Mouse (Mus musculus): ENCODE data around the gene Col6a6.

Gene Col6a6

GRCm38 (mm10) chr9:105739446-105739845 lies 88.5 kb downstream of the Col6a6 start:
- DNase-seq (ENCODE audit: low spot score), result no peak

- no peak for DNase-seq (ENCODE audit: low spot score)
Measured at GRCm38 (mm10) chr9:105737448-105737847, 90.5 kb downstream of the Col6a6 start.

GRCm38 (mm10) chr9:105735195-105735594 lies 92.8 kb downstream of the Col6a6 start:
- no peak for DNase-seq (ENCODE audit: low spot score)

GRCm38 (mm10) chr9:105734651-105735050 lies 93.3 kb downstream of the Col6a6 start:
- DNase-seq (ENCODE audit: low spot score), result no peak

GRCm38 (mm10) chr9:105731976-105732375 lies 96.0 kb downstream of the Col6a6 start:
- no peak for DNase-seq (ENCODE audit: low spot score)

GRCm38 (mm10) chr9:105720430-105720829 lies 107.5 kb downstream of the Col6a6 start:
- DNase-seq (ENCODE audit: low spot score), result no peak

GRCm38 (mm10) chr9:105719851-105720395 lies 108.0 kb downstream of the Col6a6 start:
- no peak for DNase-seq (ENCODE audit: low spot score)

GRCm38 (mm10) chr9:105719367-105719766 lies 108.6 kb downstream of the Col6a6 start:
- no peak for DNase-seq (ENCODE audit: low spot score)

GRCm38 (mm10) chr9:105712049-105712448 lies 115.9 kb downstream of the Col6a6 start:
- no peak for DNase-seq (ENCODE audit: low spot score)

- DNase-seq (ENCODE audit: low spot score), result no peak
Measured at GRCm38 (mm10) chr9:105705011-105705410, 122.9 kb downstream of the Col6a6 start.

GRCm38 (mm10) chr9:105704226-105704932 lies 123.6 kb downstream of the Col6a6 start:
- no peak for DNase-seq (ENCODE audit: low spot score)

GRCm38 (mm10) chr9:105701966-105702365 lies 126.0 kb downstream of the Col6a6 start:
- DNase-seq (ENCODE audit: low spot score), result no peak

GRCm38 (mm10) chr9:105700702-105701101 lies 127.3 kb downstream of the Col6a6 start:
- no peak for DNase-seq (ENCODE audit: low spot score)

- DNase-seq (ENCODE audit: low spot score), result no peak
Measured at GRCm38 (mm10) chr9:105697764-105698396, 130.1 kb downstream of the Col6a6 start.

GRCm38 (mm10) chr9:105696818-105697564 lies 131.0 kb downstream of the Col6a6 start:
- no peak for DNase-seq (ENCODE audit: low spot score)

GRCm38 (mm10) chr9:105693854-105694253 lies 134.1 kb downstream of the Col6a6 start:
- DNase-seq (ENCODE audit: low spot score), result no peak

- no peak for DNase-seq (ENCODE audit: low spot score)
Measured at GRCm38 (mm10) chr9:105693056-105693455, 134.9 kb downstream of the Col6a6 start.

GRCm38 (mm10) chr9:105692472-105692871 lies 135.5 kb downstream of the Col6a6 start:
- DNase-seq (ENCODE audit: low spot score), result no peak

- no peak for DNase-seq (ENCODE audit: low spot score)
Measured at GRCm38 (mm10) chr9:105689485-105689884, 138.5 kb downstream of the Col6a6 start.

GRCm38 (mm10) chr9:105684549-105685165 lies 143.3 kb downstream of the Col6a6 start:
- DNase-seq (ENCODE audit: low spot score), result no peak

GRCm38 (mm10) chr9:105681386-105681785 lies 146.6 kb downstream of the Col6a6 start:
- DNase-seq (ENCODE audit: low spot score), result no peak

GRCm38 (mm10) chr9:105675941-105676340 lies 152.0 kb downstream of the Col6a6 start:
- DNase-seq (ENCODE audit: low spot score), result no peak

Measured in spleen, adult 12 weeks (tissue).